Mouse (Mus musculus): ENCODE measurements around the gene Hkdc1. TPM values are rescaled to one million over a fixed set of nuclear protein-coding genes. Genes with fewer than 3 reads are reported as not detected.

Hkdc1 gene
- not detected for polyA plus RNA-seq (2017; shearing (Covaris generic))

GRCm38 (mm10) chr10:62422255-62422654 is at the start of gene Hkdc1:
TSS of gene Hkdc1 (minus strand) at chr10:62422491.

GRCm38 (mm10) chr10:62449364-62450279 is 27.3 kb upstream of the Hkdc1 start, which contains the start of the genes 4930507D05Rik and Supv3l1:
TSS of gene 4930507D05Rik (plus strand) at chr10:62449489.
TSS of gene Supv3l1 (minus strand) at chr10:62449738.

GRCm38 (mm10) chr10:62379808-62380207 is 42.5 kb downstream of the Hkdc1 start, which contains the start of gene Hk1:
TSS of gene Hk1 (minus strand) at chr10:62379908.

Other genes with a start within 250 kb of the Hkdc1 start
- gene Tspan15, start 191.2 kb downstream of the Hkdc1 start, polyA plus RNA-seq (2017; shearing (Covaris generic)), result 0.72 TPM
- 0.22 TPM for gene Tacr2, start 170.1 kb downstream of the Hkdc1 start, polyA plus RNA-seq (2017; shearing (Covaris generic))
- gene Hk1, start 42.6 kb downstream of the Hkdc1 start, polyA plus RNA-seq (2017; shearing (Covaris generic)), result 80.3 TPM
- gene 4930507D05Rik, start 27.0 kb upstream of the Hkdc1 start, polyA plus RNA-seq (2017; shearing (Covaris generic)), result 0.57 TPM
- gene Supv3l1, start 27.2 kb upstream of the Hkdc1 start, polyA plus RNA-seq (2017; shearing (Covaris generic)), result 28.1 TPM
- gene Vps26a, start 64.3 kb upstream of the Hkdc1 start, polyA plus RNA-seq (2017; shearing (Covaris generic)), result 54.4 TPM
- gene Srgn, start 105.0 kb upstream of the Hkdc1 start, polyA plus RNA-seq (2017; shearing (Covaris generic)), result 2,518 TPM
- 21.1 TPM for gene Kif1bp, start 156.0 kb upstream of the Hkdc1 start, polyA plus RNA-seq (2017; shearing (Covaris generic))
- gene Ddx21, start 179.8 kb upstream of the Hkdc1 start, polyA plus RNA-seq (2017; shearing (Covaris generic)), result 56.6 TPM
- gene Ddx50, start 228.7 kb upstream of the Hkdc1 start, polyA plus RNA-seq (2017; shearing (Covaris generic)), result 150 TPM